Mouse (Mus musculus): ENCODE measurements around the gene 8030474K03Rik. TPM values are rescaled to one million over a fixed set of nuclear protein-coding genes. Genes with fewer than 3 reads are reported as not detected.
"Not testable (repeated sequence)": the region's sequence is repeated elsewhere in the genome, so short reads cannot be mapped to it uniquely, and the experiment has no call there.

The 8030474K03Rik gene
- polyA plus RNA-seq, 1 experiment, result 0.13 TPM

- no peaks in the 10 kb centered on the region for H3K27me3 ChIP-seq (ENCODE audit: control insufficient read depth, insufficient read depth, low read length)
- whole genome bisulfite sequencing, result 67% methylated on average over 3 of the region's 3 CpGs
Measured at GRCm38 (mm10) chrX:101770307-101770706, 24.1 kb upstream of the 8030474K03Rik start.

GRCm38 (mm10) chrX:101772035-101772434 lies 22.4 kb upstream of the 8030474K03Rik start:
- 42% methylated on average over 5 of the region's 5 CpGs for WGBS
- TF ChIP-seq POLR2A (IDR thresholded peaks at IDR 0.05; ENCODE audit: low read depth, low read length) (no peak), CTCF (IDR thresholded peaks at IDR 0.05; ENCODE audit: extremely low read depth, insufficient read length, insufficient replicate concordance, low read depth, low read length) (no peak)
- no peaks in the 10 kb centered on the region for H3K27me3 ChIP-seq (ENCODE audit: control insufficient read depth, insufficient read depth, low read length)
- no peak overlapping the region for H3K4me3 ChIP-seq (ENCODE audit: low read depth, low read length)
- H3K36me3 ChIP-seq (ENCODE audit: control insufficient read depth, insufficient read depth, low read length), result no peaks in the 10 kb centered on the region
- H3K27ac ChIP-seq (ENCODE audit: insufficient read depth, low read depth, low read length), result no peak overlapping the region
- no peaks in the 10 kb centered on the region for H3K4me1 ChIP-seq (ENCODE audit: control insufficient read depth, insufficient read depth, insufficient read length, low read length)

More at GRCm38 (mm10) chrX:101770307-101770706, 24.1 kb upstream of the 8030474K03Rik start:
- no peak overlapping the region for H3K27ac ChIP-seq (ENCODE audit: insufficient read depth, low read depth, low read length)
- no peak overlapping the region for H3K4me3 ChIP-seq (ENCODE audit: low read depth, low read length)
- no peak for TF ChIP-seq POLR2A (IDR thresholded peaks at IDR 0.05; ENCODE audit: low read depth, low read length)
- H3K4me1 ChIP-seq (ENCODE audit: control insufficient read depth, insufficient read depth, insufficient read length, low read length), result no peaks in the 10 kb centered on the region
- no peaks in the 10 kb centered on the region for H3K36me3 ChIP-seq (ENCODE audit: control insufficient read depth, insufficient read depth, low read length)

GRCm38 (mm10) chrX:101791551-101791950 lies 2.9 kb upstream of the 8030474K03Rik start:
- Histone ChIP-seq H3K4me1 (ENCODE audit: control insufficient read depth, insufficient read depth, insufficient read length, low read length) (no peaks in the 10 kb centered on the region), H3K27me3 (ENCODE audit: control insufficient read depth, insufficient read depth, low read length) (no peaks in the 10 kb centered on the region), H3K36me3 (ENCODE audit: control insufficient read depth, insufficient read depth, low read length) (no peaks in the 10 kb centered on the region), H3K27ac (ENCODE audit: insufficient read depth, low read depth, low read length) (no peak overlapping the region), H3K4me3 (ENCODE audit: low read depth, low read length) (no peak overlapping the region)
- WGBS, result 35% methylated on average over 4 of the region's 4 CpGs
- TF ChIP-seq POLR2A (IDR thresholded peaks at IDR 0.05; ENCODE audit: low read depth, low read length), result no peak
- peak; percentile 47; the same call in 1 of the 2 replicates for TF ChIP-seq CTCF (IDR thresholded peaks at IDR 0.05; ENCODE audit: extremely low read depth, insufficient read length, insufficient replicate concordance, low read depth, low read length)

GRCm38 (mm10) chrX:101805512-101805911 lies 11.1 kb downstream of the 8030474K03Rik start:
- no peak for TF ChIP-seq POLR2A (IDR thresholded peaks at IDR 0.05; ENCODE audit: low read depth, low read length)
- TF ChIP-seq CTCF (IDR thresholded peaks at IDR 0.05; ENCODE audit: extremely low read depth, insufficient read length, insufficient replicate concordance, low read depth, low read length), result no peak
- Histone ChIP-seq H3K36me3 (ENCODE audit: control insufficient read depth, insufficient read depth, low read length) (no peaks in the 10 kb centered on the region), H3K4me3 (ENCODE audit: low read depth, low read length) (no peak overlapping the region), H3K4me1 (ENCODE audit: control insufficient read depth, insufficient read depth, insufficient read length, low read length) (no peaks in the 10 kb centered on the region), H3K27me3 (ENCODE audit: control insufficient read depth, insufficient read depth, low read length) (no peaks in the 10 kb centered on the region), H3K27ac (ENCODE audit: insufficient read depth, low read depth, low read length) (no peak overlapping the region)
- WGBS, result 35% methylated on average over 2 of the region's 2 CpGs

GRCm38 (mm10) chrX:101811750-101812149 lies 17.3 kb downstream of the 8030474K03Rik start:
- Histone ChIP-seq H3K4me1 (ENCODE audit: control insufficient read depth, insufficient read depth, insufficient read length, low read length) (no peaks in the 10 kb centered on the region), H3K4me3 (ENCODE audit: low read depth, low read length) (no peak overlapping the region), H3K36me3 (ENCODE audit: control insufficient read depth, insufficient read depth, low read length) (no peaks in the 10 kb centered on the region), H3K27me3 (ENCODE audit: control insufficient read depth, insufficient read depth, low read length) (no peaks in the 10 kb centered on the region), H3K27ac (ENCODE audit: insufficient read depth, low read depth, low read length) (no peak overlapping the region)
- no peak for TF ChIP-seq POLR2A (IDR thresholded peaks at IDR 0.05; ENCODE audit: low read depth, low read length)
- WGBS, result 25% methylated on average over 3 of the region's 3 CpGs

GRCm38 (mm10) chrX:101819163-101819562 lies 24.7 kb downstream of the 8030474K03Rik start:
- 32% methylated on average over 1 of the region's 1 CpGs for WGBS
- H3K36me3 ChIP-seq (ENCODE audit: control insufficient read depth, insufficient read depth, low read length), result no peaks in the 10 kb centered on the region
- H3K27me3 ChIP-seq (ENCODE audit: control insufficient read depth, insufficient read depth, low read length), result no peaks in the 10 kb centered on the region
- no peak overlapping the region for H3K4me3 ChIP-seq (ENCODE audit: low read depth, low read length)
- H3K27ac ChIP-seq (ENCODE audit: insufficient read depth, low read depth, low read length), result no peak overlapping the region
- no peak for TF ChIP-seq POLR2A (IDR thresholded peaks at IDR 0.05; ENCODE audit: low read depth, low read length)
- TF ChIP-seq CTCF (IDR thresholded peaks at IDR 0.05; ENCODE audit: extremely low read depth, insufficient read length, insufficient replicate concordance, low read depth, low read length), result no peak
- H3K4me1 ChIP-seq (ENCODE audit: control insufficient read depth, insufficient read depth, insufficient read length, low read length), result no peaks in the 10 kb centered on the region

- H3K36me3 ChIP-seq (ENCODE audit: control insufficient read depth, insufficient read depth, low read length); H3K27me3 ChIP-seq (ENCODE audit: control insufficient read depth, insufficient read depth, low read length); H3K4me1 ChIP-seq (ENCODE audit: control insufficient read depth, insufficient read depth, insufficient read length, low read length); H3K4me3 ChIP-seq (ENCODE audit: low read depth, low read length); H3K27ac ChIP-seq (ENCODE audit: insufficient read depth, low read depth, low read length): not testable (repeated sequence)
Measured at GRCm38 (mm10) chrX:101819980-101820379, 25.5 kb downstream of the 8030474K03Rik start.

GRCm38 (mm10) chrX:101847191-101847795 lies 52.8 kb downstream of the 8030474K03Rik start:
- TF ChIP-seq CTCF (IDR thresholded peaks at IDR 0.05; ENCODE audit: extremely low read depth, insufficient read length, insufficient replicate concordance, low read depth, low read length) (no peak), POLR2A (IDR thresholded peaks at IDR 0.05; ENCODE audit: low read depth, low read length) (no peak)
- Histone ChIP-seq H3K27ac (ENCODE audit: insufficient read depth, low read depth, low read length) (no peak overlapping the region), H3K4me1 (ENCODE audit: control insufficient read depth, insufficient read depth, insufficient read length, low read length) (peaks cover 2% of the 10 kb centered on the region; the same call in 1 of the 2 replicates), H3K36me3 (ENCODE audit: control insufficient read depth, insufficient read depth, low read length) (no peaks in the 10 kb centered on the region), H3K27me3 (ENCODE audit: control insufficient read depth, insufficient read depth, low read length) (peaks cover 16% of the 10 kb centered on the region), H3K4me3 (ENCODE audit: low read depth, low read length) (no peak overlapping the region)
- WGBS, result 70% methylated on average over 5 of the region's 5 CpGs

Other genes starting within 250 kb of the 8030474K03Rik start
- 11.1 and 19.8 TPM in 2 replicates for gene Ogt, start 154.6 kb upstream of the 8030474K03Rik start, polyA plus RNA-seq (2012; rRNA removed)
- gene Cxcr3, start 60.4 kb upstream of the 8030474K03Rik start, polyA plus RNA-seq (2012; rRNA removed), result 6.7 and 7.4 TPM in 2 replicates
- not detected in 2 replicates for gene Gm4779, start 233 bp upstream of the 8030474K03Rik start, polyA plus RNA-seq (2012; rRNA removed)
- gene Nhsl2, start 54.7 kb downstream of the 8030474K03Rik start, polyA plus RNA-seq (2012; rRNA removed), result 1.5 and 1.8 TPM in 2 replicates

Measured in small intestine, adult 2 months (tissue).